Mouse (Mus musculus) ovary, adult 10 weeks (tissue): ENCODE measurements around the gene Slc10a3. TPM values are rescaled to one million over a fixed set of nuclear protein-coding genes. Genes with fewer than 3 reads are reported as not detected.

ENCODE experiments used
- polyA plus RNA-seq: library from polyadenylated mRNA; stranded (reverse); fragments of 350-450 nt; fragmentation: Illumina TruSeq; extraction: RNeasy Lipid Tissue Mini Kit (QIAGEN cat#74804); gene quantifications from one replicate; pipeline ENCODE4 v1.2.3, GENCODE M21; 2014

Slc10a3 gene
- polyA plus RNA-seq, result 11.3 TPM

DNA sequence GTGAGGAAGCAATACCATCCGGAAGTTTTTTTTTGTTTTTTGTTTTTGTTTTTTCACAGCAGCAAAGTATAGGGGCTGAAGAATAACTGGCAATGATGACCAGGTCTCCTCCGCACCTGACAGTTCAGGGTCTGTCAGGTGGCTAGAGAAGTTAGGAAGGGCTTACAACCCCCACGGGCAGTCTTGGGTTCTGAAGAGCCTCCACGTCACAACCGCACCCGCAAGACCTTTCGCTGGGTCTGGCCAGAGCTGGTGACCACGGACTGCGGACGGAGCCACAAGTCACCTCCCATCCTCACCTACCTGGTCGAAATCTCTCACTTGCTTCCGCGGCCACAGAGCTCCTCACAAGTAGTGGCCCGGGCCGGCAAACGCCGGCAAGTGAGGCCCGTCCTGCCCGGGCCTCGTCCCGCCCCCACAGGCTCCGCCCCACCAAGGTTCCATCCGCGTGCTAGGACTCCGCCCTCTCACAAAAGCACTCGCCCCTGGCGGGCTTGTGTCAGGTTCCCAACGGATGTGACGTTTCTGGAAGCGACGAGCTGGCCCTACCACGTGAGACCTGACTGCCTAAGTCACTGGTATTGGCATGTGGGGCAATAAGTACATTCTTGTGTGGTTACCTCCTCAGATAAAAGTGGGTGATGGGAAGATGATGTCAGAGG is at the start of gene Slc10a3, which contains the start of gene Ubl4a:
Gene Slc10a3, minus strand, starts transcription at position 462 of the 662 bp plus-strand sequence.
Gene Ubl4a, minus strand, starts transcription at position 331 of the 662 bp plus-strand sequence.

DNA sequence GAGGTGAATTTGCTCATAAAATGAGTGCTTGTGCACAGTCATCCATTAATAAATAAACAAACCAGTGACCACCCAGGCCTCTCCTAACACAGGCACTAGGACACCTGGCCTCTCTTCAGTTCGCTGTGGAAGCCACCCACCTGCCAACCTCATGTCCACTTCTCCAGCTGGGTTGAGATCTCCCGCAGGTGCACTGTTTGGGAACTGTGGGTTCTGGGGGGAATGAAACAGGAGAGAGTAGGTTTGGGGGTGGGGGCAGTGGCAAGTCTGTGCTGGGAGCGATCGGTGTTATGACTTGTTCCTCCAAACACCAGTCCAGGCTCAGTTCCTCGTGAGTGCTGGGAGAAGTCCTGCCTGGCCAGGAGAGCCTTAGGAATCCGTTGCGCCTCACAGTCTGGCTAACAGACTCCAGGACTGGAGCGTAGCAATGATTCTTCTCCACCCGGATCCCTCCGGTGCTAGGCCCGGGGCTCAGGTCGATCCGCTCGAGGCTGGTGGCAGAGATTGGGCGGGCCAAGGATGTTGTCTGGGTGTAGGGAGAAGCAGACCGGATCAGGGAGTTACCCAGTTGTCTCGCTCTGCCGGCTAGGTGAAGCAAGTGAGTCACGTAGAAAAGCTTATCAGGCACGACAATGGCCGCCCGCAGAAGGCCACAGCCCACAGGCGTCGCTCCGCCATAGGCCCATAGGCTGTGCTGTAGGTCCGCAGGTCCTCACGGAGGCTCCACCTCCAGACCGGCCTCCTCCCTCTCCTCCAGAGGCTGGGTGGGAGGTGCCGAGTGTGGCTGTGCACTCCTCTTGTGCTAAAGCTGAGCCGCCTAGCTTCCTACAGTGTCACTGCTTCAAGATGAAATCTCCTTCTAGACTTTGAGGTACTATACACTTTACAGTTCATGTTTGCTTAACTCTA is 19.6 kb upstream of the Slc10a3 start, which contains the start of the genes Fam3a and Ikbkg:
Gene Fam3a, minus strand, starts transcription at position 738 of the 909 bp plus-strand sequence.
Gene Ikbkg, plus strand, starts transcription at position 756 of the 909 bp plus-strand sequence.

DNA sequence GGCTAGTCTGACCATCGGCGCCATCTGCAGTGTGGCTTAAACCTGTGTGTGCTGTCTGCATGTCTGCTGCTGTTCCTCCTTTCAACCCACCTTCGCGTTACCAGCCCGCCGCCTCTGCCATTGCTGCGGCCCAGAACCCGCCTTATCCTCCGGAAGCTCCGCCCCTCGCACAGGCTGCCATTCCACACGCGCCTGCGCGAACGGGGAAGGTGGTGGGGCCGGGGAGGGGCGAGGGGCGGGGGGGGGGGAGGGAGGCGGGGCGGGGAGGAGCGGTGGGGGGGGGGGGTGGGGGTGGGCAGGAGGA is 19.7 kb downstream of the Slc10a3 start, which contains the start of gene Lage3:
Gene Lage3, minus strand, starts transcription at position 152 of the 304 bp plus-strand sequence.

DNA sequence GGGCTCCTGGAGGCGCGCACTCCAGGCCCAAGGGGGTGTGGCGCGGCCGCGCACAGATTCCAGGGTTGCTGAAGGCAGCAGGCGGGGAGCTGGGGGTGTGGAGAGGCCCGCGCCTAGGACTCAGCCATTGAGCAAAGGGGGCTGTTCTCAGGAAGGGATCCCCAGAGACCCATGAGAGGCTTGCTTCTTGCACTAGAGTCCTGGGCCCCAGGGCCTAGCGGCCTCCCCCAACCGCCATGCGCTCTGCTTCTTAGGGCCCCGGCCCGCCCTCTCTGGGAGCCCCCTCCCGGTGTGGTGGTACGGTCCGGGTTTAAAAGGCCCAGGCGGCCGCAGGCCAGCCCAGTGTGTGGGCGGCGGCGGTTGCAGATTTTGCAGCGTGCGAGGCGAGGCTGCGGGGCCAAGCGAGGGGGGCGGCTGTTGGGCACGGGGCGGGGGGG is 44.4 kb downstream of the Slc10a3 start, which contains the start of gene Plxna3:
Gene Plxna3, plus strand, starts transcription at position 342 of the 437 bp plus-strand sequence.

Other genes starting within 250 kb of the Slc10a3 start
- gene Opn1mw, start 245.9 kb downstream of the Slc10a3 start, polyA plus RNA-seq, result not detected
- gene Mecp2, start 238.0 kb downstream of the Slc10a3 start, polyA plus RNA-seq, result 39.6 TPM
- gene Tex28, start 205.5 kb downstream of the Slc10a3 start, polyA plus RNA-seq, result not detected
- 0.17 TPM for gene Tktl1, start 196.1 kb downstream of the Slc10a3 start, polyA plus RNA-seq
- gene Flna, start 123.5 kb downstream of the Slc10a3 start, polyA plus RNA-seq, result 89.3 TPM
- gene Emd, start 118.7 kb downstream of the Slc10a3 start, polyA plus RNA-seq, result 140 TPM
- 1,805 TPM for gene Rpl10, start 102.5 kb downstream of the Slc10a3 start, polyA plus RNA-seq
- gene Taz, start 91.4 kb downstream of the Slc10a3 start, polyA plus RNA-seq, result 21.2 TPM
- gene Dnase1l1, start 91.0 kb downstream of the Slc10a3 start, polyA plus RNA-seq, result 14.7 TPM
- 172 TPM for gene Atp6ap1, start 76.3 kb downstream of the Slc10a3 start, polyA plus RNA-seq
- 102 TPM for gene Gdi1, start 68.4 kb downstream of the Slc10a3 start, polyA plus RNA-seq
- 17.0 TPM for gene Fam50a, start 60.3 kb downstream of the Slc10a3 start, polyA plus RNA-seq
- gene Plxna3, start 44.3 kb downstream of the Slc10a3 start, polyA plus RNA-seq, result 1.8 TPM
- gene Lage3, start 19.7 kb downstream of the Slc10a3 start, polyA plus RNA-seq, result 13.9 TPM
- 44.0 TPM for gene Ubl4a, start 131 bp downstream of the Slc10a3 start, polyA plus RNA-seq
- gene Fam3a, start 19.9 kb upstream of the Slc10a3 start, polyA plus RNA-seq, result 9.9 TPM
- gene Ikbkg, start 19.9 kb upstream of the Slc10a3 start, polyA plus RNA-seq, result 40.7 TPM
- gene G6pdx, start 55.8 kb upstream of the Slc10a3 start, polyA plus RNA-seq, result 19.3 TPM
- not detected for gene Gm6880, start 108.0 kb upstream of the Slc10a3 start, polyA plus RNA-seq
- not detected for gene Olfr1326-ps1, start 201.5 kb upstream of the Slc10a3 start, polyA plus RNA-seq
- not detected for gene Olfr1325, start 219.3 kb upstream of the Slc10a3 start, polyA plus RNA-seq